Mouse (Mus musculus): ENCODE results near the gene Cdk12.

DNA sequence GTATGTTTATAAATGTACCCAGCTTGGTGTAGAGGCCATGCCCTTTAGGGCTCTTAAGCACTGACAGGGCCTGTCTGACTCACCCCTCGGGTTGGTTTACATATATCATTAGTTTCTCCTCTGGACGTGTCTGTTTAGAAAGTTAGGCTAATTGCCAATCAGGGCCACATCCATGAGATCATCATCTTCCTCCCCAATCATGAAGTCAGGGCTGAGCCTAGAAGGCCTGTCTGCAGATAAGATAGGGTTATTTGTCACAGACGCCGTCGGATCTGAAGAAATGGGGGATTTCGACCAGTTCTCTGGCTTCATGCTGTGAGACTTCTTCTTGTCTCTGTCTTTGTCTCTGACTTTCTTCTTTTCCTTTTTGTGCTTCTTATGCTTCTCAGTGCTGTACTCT lies 47.8 kb upstream of the Cdk12 start:
- TF ChIP-seq HCFC1 (IDR thresholded peaks at IDR 0.05; ENCODE audit: borderline replicate concordance, insufficient read depth, low read length) (no peak), MAFK (IDR thresholded peaks at IDR 0.05; ENCODE audit: insufficient read depth, low read depth, low read length) (no peak), ZNF384 (IDR thresholded peaks at IDR 0.05; ENCODE audit: low read depth, low read length) (no peak)

Data from ES-E14 (cell line).